Mouse (Mus musculus) heart, adult 2 months (tissue): ENCODE results near the gene Slc7a11.

Source experiments
- CTCF ChIP-seq: fragments of 200-600 bp; IDR thresholded peaks from 2 replicates; pipeline ENCODE4 v1.8.1; 2022; ENCODE audit warnings: antibody characterized with exemption, mild to moderate bottlenecking, moderate library complexity
- EP300 ChIP-seq: fragments of 200-500 bp; IDR thresholded peaks from 2 replicates; pipeline ENCODE4 v1.6.1; 2011; ENCODE audit warnings: low read depth, low read length, control low read depth; ENCODE audit not compliant: insufficient read depth
- POLR2A ChIP-seq: fragments of 200-500 bp; IDR thresholded peaks from 2 replicates; pipeline ENCODE4 v1.6.1; 2011; ENCODE audit warnings: mild to moderate bottlenecking, low read depth, low read length, control low read depth; ENCODE audit not compliant: insufficient read depth

GRCm38 (mm10) chr3:50456564-50456963 lies 13.2 kb upstream of the Slc7a11 start:
- TF ChIP-seq CTCF = no peak
- TF ChIP-seq EP300 = no peak
- TF ChIP-seq POLR2A = no peak
